Mouse (Mus musculus) intestine, embryonic 14.5 days (tissue): ENCODE measurements around the gene Abhd16a. TPM values are rescaled to one million over a fixed set of nuclear protein-coding genes. Genes with fewer than 3 reads are reported as not detected.

Source experiments
- ATAC-seq: fragments of 200-750 bp; cut with Nextera tagmentation; replicated peaks from 2 replicates; pipeline ENCODE4 v1.8.0; 2017; ENCODE audit warnings: low read depth, moderate number of reproducible peaks, moderate TSS enrichment, moderate library complexity; ENCODE audit not compliant: low FRiP score, low TSS enrichment
- DNase-seq: peaks from one replicate; pipeline ENCODE4 v3.0.0-alpha.2; 2018; ENCODE audit warnings: low spot score
- H3K27ac ChIP-seq: fragments of 300-500 bp; sonication (generic); 2 replicates; pipeline ENCODE4 v1.5.1; 2014; ENCODE audit warnings: low read depth, mild to moderate bottlenecking, control low read depth
- H3K27me3 ChIP-seq: fragments of 300-500 bp; sonication (generic); replicated peaks from 2 replicates; pipeline ENCODE4 v1.6.1; 2014; ENCODE audit warnings: low read length, control low read depth; ENCODE audit not compliant: control insufficient read depth, insufficient read depth
- H3K36me3 ChIP-seq: fragments of 300-500 bp; sonication (generic); 2 replicates; pipeline ENCODE4 v1.6.1; 2014; ENCODE audit warnings: low read length, control low read depth; ENCODE audit not compliant: control insufficient read depth, insufficient read depth
- H3K4me1 ChIP-seq: fragments of 300-500 bp; sonication (generic); replicated peaks from 2 replicates; pipeline ENCODE4 v1.6.1; 2014; ENCODE audit warnings: low read length, control low read depth, mixed read lengths; ENCODE audit not compliant: control insufficient read depth, insufficient read depth
- H3K4me2 ChIP-seq: fragments of 300-500 bp; sonication (generic); 2 replicates; pipeline ENCODE4 v1.6.1; 2014; ENCODE audit warnings: low read length
- H3K4me3 ChIP-seq: fragments of 300-500 bp; sonication (generic); 2 replicates; pipeline ENCODE4 v1.5.1; 2014; ENCODE audit warnings: low read depth, low read length, control low read depth, mixed read lengths
- H3K9ac ChIP-seq: fragments of 300-500 bp; sonication (generic); 2 replicates; pipeline ENCODE4 v1.6.1; 2014; ENCODE audit warnings: mild to moderate bottlenecking, low read length
- H3K9me3 ChIP-seq: fragments of 300-500 bp; sonication (generic); 2 replicates; pipeline ENCODE4 v1.6.1; 2016; ENCODE audit warnings: low read length, control low read depth; ENCODE audit not compliant: control insufficient read depth
- WGBS: fragments of 180-500 bp; shearing (Covaris S2); extraction: QIAGEN DNeasy Blood & Tissue Kit; methylation state at CpG from one replicate; pipeline ENCODE4 v1.1.7; 2014; 5-methylcytosine and 5-hydroxymethylcytosine counted together
- polyA plus RNA-seq: library from polyadenylated mRNA; unstranded; fragments of >200 nt; fragmentation: Nextera tagmentation; extraction: Ambion mirVana; gene quantifications from 2 replicates; pipeline ENCODE4 v1.2.1, GENCODE M21; 2014

The Abhd16a gene
- polyA plus RNA-seq, 1 experiment from 2014 or later: 86.4 TPM

DNA sequence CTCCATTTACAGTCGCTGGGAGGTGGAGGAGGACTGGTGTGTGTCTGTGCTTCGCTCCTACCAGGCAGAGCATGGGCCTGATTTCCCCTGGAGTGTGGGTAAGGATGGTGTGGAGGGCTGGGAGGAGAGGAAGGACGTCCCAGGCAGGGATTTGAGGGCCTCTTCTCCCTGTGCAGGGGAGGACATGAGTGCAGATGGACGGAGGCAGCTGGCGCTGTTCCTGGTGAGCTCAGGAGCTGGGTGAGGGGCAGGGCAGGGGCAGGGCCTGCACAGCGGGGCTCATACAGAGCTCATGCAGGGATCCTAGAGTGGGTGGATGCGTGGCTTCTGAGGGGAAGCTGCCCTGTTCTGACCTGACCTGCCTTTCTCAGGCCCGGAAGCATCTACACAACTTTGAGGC is 13.2 kb downstream of the Abhd16a start:
- DNase-seq (no peak), ATAC-seq (no peak)
- no peak overlapping the region for H3K4me3 ChIP-seq
- no peak overlapping the region for H3K4me2 ChIP-seq
- H3K9me3 ChIP-seq: no peaks in the 10 kb centered on the region
- H3K27ac ChIP-seq: peak overlapping the region; percentile 9; the same call in 1 of the 2 replicates
- H3K4me1 ChIP-seq: peaks cover 5% of the 10 kb centered on the region
- H3K36me3 ChIP-seq: peaks cover 61% of the 10 kb centered on the region
- no peaks in the 10 kb centered on the region for H3K27me3 ChIP-seq
- no peak overlapping the region for H3K9ac ChIP-seq
- WGBS: 68% methylated on average over 8 of the region's 8 CpGs

GRCm38 (mm10) chr17:35103221-35103690 is 14.2 kb downstream of the Abhd16a start:
- Histone ChIP-seq H3K9ac (no peak overlapping the region), H3K27ac (no peak overlapping the region), H3K4me3 (no peak overlapping the region), H3K4me1 (peaks cover 5% of the 10 kb centered on the region), H3K27me3 (no peaks in the 10 kb centered on the region), H3K4me2 (no peak overlapping the region), H3K9me3 (no peaks in the 10 kb centered on the region), H3K36me3 (peaks cover 52% of the 10 kb centered on the region)
- WGBS: 56% methylated on average over 6 of the region's 6 CpGs
- ATAC-seq: no peak; the same call in 1 of the 2 replicates
- DNase-seq: no peak

DNA sequence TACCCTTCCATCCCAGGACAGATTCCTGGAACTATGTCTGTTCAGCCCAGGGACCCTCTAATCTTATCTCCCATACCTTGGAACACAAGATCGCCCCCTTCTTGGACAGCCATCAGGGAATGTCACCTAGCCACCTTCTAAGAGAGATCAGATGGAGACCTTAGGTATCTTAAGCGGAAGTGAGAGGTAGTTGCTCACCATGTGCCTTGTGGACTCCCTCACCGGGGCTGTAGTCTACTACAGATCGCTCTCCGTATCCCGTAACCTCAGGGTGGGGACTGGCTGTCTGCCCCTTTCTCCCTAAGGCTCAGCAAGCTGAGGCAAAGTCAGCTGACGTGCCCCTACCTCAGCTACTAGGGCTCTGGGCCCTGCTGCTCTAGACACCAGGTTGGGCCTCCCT is 15.0 kb downstream of the Abhd16a start:
- ATAC-seq: no peak
- H3K27ac ChIP-seq: no peak overlapping the region
- H3K9me3 ChIP-seq: no peaks in the 10 kb centered on the region
- H3K9ac ChIP-seq: no peak overlapping the region
- H3K4me2 ChIP-seq: no peak overlapping the region
- DNase-seq: no peak
- no peaks in the 10 kb centered on the region for H3K27me3 ChIP-seq
- peaks cover 44% of the 10 kb centered on the region for H3K36me3 ChIP-seq
- no peak overlapping the region for H3K4me3 ChIP-seq
- H3K4me1 ChIP-seq: peaks cover 5% of the 10 kb centered on the region
- WGBS: 82% methylated on average over 7 of the region's 7 CpGs

DNA sequence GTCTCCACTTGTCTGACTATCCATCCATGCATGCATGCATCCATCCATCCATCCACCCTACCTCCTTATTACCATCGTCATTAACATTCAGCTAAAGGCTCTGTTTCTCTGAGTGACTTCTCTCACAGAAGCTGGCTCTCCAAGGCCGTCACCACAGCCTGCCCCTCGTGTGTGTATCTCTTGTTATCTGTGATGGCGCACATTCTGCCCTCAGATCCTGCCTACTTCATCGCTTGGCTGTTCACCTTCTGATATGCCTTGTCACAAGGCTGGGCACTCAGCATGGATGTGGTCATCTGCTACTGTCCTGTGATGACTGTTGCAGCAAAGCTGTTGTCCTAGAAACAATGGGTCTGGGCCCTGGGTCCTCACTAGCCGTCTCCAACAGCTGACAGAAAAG is 15.7 kb downstream of the Abhd16a start:
- no peaks in the 10 kb centered on the region for H3K27me3 ChIP-seq
- ATAC-seq: no peak
- WGBS: 73% methylated on average over 6 of the region's 6 CpGs

GRCm38 (mm10) chr17:35105740-35106389 is 16.8 kb downstream of the Abhd16a start:
- Histone ChIP-seq H3K27ac (no peak overlapping the region), H3K4me1 (peaks cover 5% of the 10 kb centered on the region), H3K9me3 (no peaks in the 10 kb centered on the region), H3K9ac (no peak overlapping the region), H3K36me3 (peaks cover 26% of the 10 kb centered on the region), H3K4me2 (peak overlapping the region; percentile 12; the same call in 1 of the 2 replicates), H3K27me3 (no peaks in the 10 kb centered on the region), H3K4me3 (no peak overlapping the region)
- 29% methylated on average over 13 of the region's 13 CpGs for WGBS
- DNase-seq: no peak
- ATAC-seq: no peak

More for the DNA sequence above, 15.7 kb downstream of the Abhd16a start:
- Histone ChIP-seq H3K4me3 (no peak overlapping the region), H3K4me2 (no peak overlapping the region), H3K27ac (no peak overlapping the region), H3K4me1 (peaks cover 5% of the 10 kb centered on the region), H3K9me3 (no peaks in the 10 kb centered on the region), H3K36me3 (peaks cover 37% of the 10 kb centered on the region), H3K9ac (no peak overlapping the region)
- no peak for DNase-seq

- no peak for DNase-seq
- H3K36me3 ChIP-seq: peaks cover 20% of the 10 kb centered on the region
- H3K4me2 ChIP-seq: no peak overlapping the region
- H3K27ac ChIP-seq: no peak overlapping the region
- 63% methylated on average over 3 of the region's 3 CpGs for WGBS
- no peaks in the 10 kb centered on the region for H3K27me3 ChIP-seq
- H3K4me3 ChIP-seq: no peak overlapping the region
- no peak overlapping the region for H3K9ac ChIP-seq
- H3K9me3 ChIP-seq: no peaks in the 10 kb centered on the region
- no peak for ATAC-seq
- H3K4me1 ChIP-seq: peaks cover 5% of the 10 kb centered on the region
Measured at GRCm38 (mm10) chr17:35106522-35106921, 17.5 kb downstream of the Abhd16a start.

DNA sequence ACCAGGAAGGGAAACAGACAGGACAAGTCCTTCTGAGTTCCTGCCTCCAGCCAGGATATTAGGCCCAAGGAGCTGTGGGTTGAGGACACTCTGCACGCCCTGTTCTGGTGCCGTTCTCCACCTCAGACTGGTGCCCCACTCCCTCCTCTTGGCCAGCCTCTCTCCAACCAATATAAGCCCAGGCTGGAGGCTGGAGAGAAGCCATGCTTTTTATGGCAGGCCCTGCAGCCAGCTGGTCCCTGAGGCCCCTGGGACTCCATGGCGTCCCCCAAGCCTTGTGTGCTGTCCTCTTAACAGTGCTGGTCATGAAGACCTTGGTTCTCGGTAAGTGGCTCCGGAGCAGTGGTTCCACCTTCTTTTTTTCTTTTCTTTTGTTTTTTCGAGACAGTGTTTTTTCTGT is 19.0 kb downstream of the Abhd16a start, which contains the start of gene Ly6g5c:
Gene Ly6g5c, plus strand, starts transcription at position 183 of the 400 bp plus-strand sequence.
- Histone ChIP-seq H3K9me3 (no peaks in the 10 kb centered on the region), H3K36me3 (peaks cover 4% of the 10 kb centered on the region), H3K4me1 (peaks cover 1% of the 10 kb centered on the region; the same call in 1 of the 2 replicates), H3K4me2 (no peak within 1 kb of the TSS), H3K27me3 (no peaks in the 10 kb centered on the region), H3K27ac (no peak within 1 kb of the TSS), H3K4me3 (no peak within 1 kb of the TSS), H3K9ac (no peak within 1 kb of the TSS)
- ATAC-seq: no peak
- WGBS: 79% methylated on average over 6 of the region's 6 CpGs
- no peak for DNase-seq

DNA sequence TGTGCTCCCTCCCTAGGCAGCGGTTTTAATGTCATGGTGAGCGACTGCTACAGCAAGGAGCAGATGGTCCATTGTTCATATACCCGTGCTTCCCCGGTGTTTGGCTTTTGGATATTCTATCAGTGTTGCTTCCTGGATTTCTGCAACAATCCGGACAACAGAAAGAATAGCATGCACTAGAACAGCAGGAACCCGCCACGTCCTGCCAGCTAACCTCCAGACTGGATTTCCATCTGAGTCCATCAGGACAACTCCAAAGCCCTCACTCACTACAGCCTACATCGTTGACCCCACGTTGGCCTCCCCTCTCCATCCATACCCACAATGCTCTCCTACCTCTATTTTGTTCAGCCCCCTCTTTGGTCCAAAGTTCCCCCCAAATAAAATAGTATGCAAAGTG is 22.7 kb downstream of the Abhd16a start:
- Histone ChIP-seq H3K36me3 (peaks cover 25% of the 10 kb centered on the region), H3K4me2 (no peak overlapping the region), H3K4me3 (no peak overlapping the region), H3K27me3 (no peaks in the 10 kb centered on the region), H3K9ac (no peak overlapping the region), H3K27ac (no peak overlapping the region), H3K9me3 (no peaks in the 10 kb centered on the region), H3K4me1 (no peaks in the 10 kb centered on the region)
- no peak for DNase-seq
- ATAC-seq: no peak
- 76% methylated on average over 9 of the region's 9 CpGs for WGBS
